Mouse (Mus musculus) layer of hippocampus, postnatal 25 days (tissue): ENCODE measurements around the gene Unc80. TPM values are rescaled to one million over a fixed set of nuclear protein-coding genes. Genes with fewer than 3 reads are reported as not detected.

Source experiments
- DNase-seq, 2 experiments: peaks; one replicate each; pipeline ENCODE4 v3.0.0; 2022; ENCODE audit warnings: mixed read lengths in 2 of 2, low spot score in 1 of 2; ENCODE audit errors: extremely low spot score in 1 of 2
- total RNA-seq, 2 experiments: library from RNA; stranded (reverse); gene quantifications; 2 replicates each; pipeline ENCODE4 v1.2.3; 2021

Unc80 gene
- 100 to 1,000 TPM; 166 to 224 TPM for total RNA-seq

- peak; percentile 57 to 72 for DNase-seq
These were observed at the start of gene Unc80 for GRCm38 (mm10) chr1:66467821-66468703. Gene Unc80, plus strand, starts transcription at chr1:66468367.

GRCm38 (mm10) chr1:66426073-66426472 is 42.1 kb upstream of the Unc80 start:
- DNase-seq = no peak

- DNase-seq = no peak
These were observed 37.2 kb upstream of the Unc80 start for GRCm38 (mm10) chr1:66430962-66431361.

GRCm38 (mm10) chr1:66431472-66431871 is 36.7 kb upstream of the Unc80 start:
- DNase-seq = no peak

GRCm38 (mm10) chr1:66438069-66438468 is 30.1 kb upstream of the Unc80 start:
- DNase-seq = no peak

GRCm38 (mm10) chr1:66442922-66443321 is 25.2 kb upstream of the Unc80 start:
- DNase-seq = no peak

GRCm38 (mm10) chr1:66449471-66449870 is 18.7 kb upstream of the Unc80 start:
- no peak for DNase-seq

GRCm38 (mm10) chr1:66456580-66456979 is 11.6 kb upstream of the Unc80 start:
- DNase-seq = no peak

- DNase-seq = no peak
These were observed 10.4 kb upstream of the Unc80 start for GRCm38 (mm10) chr1:66457747-66458146.

GRCm38 (mm10) chr1:66459394-66459793 is 8.8 kb upstream of the Unc80 start:
- no peak for DNase-seq

GRCm38 (mm10) chr1:66460850-66461249 is 7.3 kb upstream of the Unc80 start:
- DNase-seq = no peak

- DNase-seq = peak in 1 of 2 experiments; percentile 37
These were observed 495 bp downstream of the Unc80 start for GRCm38 (mm10) chr1:66468704-66469020.

- no peak for DNase-seq
These were observed 14.6 kb downstream of the Unc80 start for GRCm38 (mm10) chr1:66482751-66483150.

GRCm38 (mm10) chr1:66493064-66493463 is 24.9 kb downstream of the Unc80 start:
- no peak for DNase-seq

GRCm38 (mm10) chr1:66495310-66496012 is 27.3 kb downstream of the Unc80 start:
- no peak for DNase-seq

- no peak for DNase-seq
These were observed 82.6 kb downstream of the Unc80 start for GRCm38 (mm10) chr1:66550812-66551211.

GRCm38 (mm10) chr1:66552396-66552966 is 84.3 kb downstream of the Unc80 start:
- DNase-seq = peak in 1 of 2 experiments; percentile 13

GRCm38 (mm10) chr1:66561636-66562270 is 93.6 kb downstream of the Unc80 start:
- DNase-seq = no peak

GRCm38 (mm10) chr1:66562332-66562731 is 94.2 kb downstream of the Unc80 start:
- no peak for DNase-seq

GRCm38 (mm10) chr1:66569736-66570135 is 101.6 kb downstream of the Unc80 start:
- no peak for DNase-seq
